Mouse (Mus musculus) B cell, adult 2 months (primary cell): ENCODE results near the gene Hyou1.
"Not testable (repeated sequence)": the region's sequence is repeated elsewhere in the genome, so short reads cannot be mapped to it uniquely, and the experiment has no call there.

Experiments used
- DNase-seq, 2 experiments: peaks; one replicate each; pipeline ENCODE4 v3.0.0; 2022

Gene Hyou1

DNA sequence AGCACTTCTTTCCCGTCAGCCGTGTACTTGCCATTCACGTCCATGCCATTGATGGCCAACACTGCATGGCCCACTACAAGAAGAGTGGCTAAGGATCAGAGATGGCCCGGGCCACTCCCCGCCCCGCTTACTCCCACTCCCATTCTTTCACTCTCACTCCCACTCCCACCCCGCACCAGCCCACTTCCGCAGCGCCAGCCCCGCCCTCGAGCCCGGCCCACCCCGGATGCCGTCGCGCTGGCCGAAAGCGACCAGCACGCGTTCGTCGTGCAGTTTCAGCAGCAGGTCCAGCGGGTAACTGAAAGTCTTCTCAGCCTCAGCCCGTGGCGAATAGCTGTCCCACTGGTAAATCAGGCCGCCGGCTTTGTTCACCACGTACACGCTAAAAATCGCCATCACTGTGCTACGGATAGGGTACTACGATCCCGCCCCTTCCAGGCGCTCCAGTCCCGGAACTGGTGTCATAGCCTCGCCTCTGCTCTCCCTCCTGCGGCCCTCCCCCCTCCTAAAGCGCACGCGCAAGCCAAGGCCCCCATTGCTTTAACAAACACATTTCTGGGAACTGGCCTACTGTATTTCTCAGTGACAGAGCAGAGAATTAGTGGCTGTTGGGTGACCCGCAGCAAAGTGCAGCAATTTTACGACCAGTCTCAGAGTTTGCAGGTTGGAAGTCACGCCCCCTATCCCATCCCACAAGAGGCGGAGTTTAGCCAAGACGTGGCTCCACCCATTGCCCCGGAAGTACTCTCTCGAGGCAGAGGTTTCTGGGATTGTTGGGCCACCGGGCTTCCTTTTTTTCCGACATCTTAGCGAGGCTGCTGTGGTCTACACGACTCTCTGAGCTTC is 27.8 kb downstream of the Hyou1 start, which contains the start of the genes Rps25 and Trappc4:
Gene Rps25, plus strand, starts transcription at position 234 of the 846 bp plus-strand sequence.
Gene Trappc4, minus strand, starts transcription at position 695 of the 846 bp plus-strand sequence.
- DNase-seq, result peak; percentile 95 to 96

DNA sequence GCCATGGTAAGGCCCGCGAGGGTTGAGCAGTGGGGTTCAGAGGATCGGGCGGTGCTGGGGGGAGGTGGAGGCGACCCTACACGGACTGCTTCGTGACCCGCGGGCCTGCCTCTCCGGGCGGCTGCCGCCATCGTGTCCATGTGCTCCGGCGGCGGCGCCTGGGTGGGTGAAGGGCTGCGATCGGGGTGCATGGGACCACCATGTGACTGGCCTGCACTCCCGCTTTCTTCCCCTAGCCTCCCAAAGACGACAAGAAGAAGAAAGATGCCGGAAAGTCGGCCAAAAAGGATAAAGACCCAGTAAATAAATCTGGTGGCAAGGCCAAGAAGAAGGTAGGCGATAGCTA is 28.4 kb downstream of the Hyou1 start:
- no peak for DNase-seq

DNA sequence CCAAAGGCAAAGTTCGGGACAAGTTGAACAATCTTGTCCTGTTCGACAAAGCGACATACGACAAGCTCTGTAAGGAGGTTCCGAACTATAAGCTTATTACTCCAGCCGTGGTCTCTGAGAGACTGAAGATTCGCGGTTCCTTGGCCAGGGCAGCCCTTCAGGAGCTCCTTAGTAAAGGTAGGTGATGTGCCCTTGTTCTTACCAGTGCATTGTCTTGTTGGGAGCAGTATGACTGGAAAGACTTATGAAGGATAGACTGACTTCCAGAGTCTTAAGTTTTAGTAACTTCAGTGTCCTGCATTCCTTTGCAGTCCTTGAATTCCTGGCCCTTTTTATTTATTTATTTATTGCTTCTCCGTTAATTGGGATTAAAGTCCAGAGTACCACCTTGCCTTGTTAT is 29.4 kb downstream of the Hyou1 start:
- DNase-seq, result not testable (repeated sequence)

GRCm38 (mm10) chr9:44410647-44411336 is 31.5 kb downstream of the Hyou1 start:
- no peak for DNase-seq

DNA sequence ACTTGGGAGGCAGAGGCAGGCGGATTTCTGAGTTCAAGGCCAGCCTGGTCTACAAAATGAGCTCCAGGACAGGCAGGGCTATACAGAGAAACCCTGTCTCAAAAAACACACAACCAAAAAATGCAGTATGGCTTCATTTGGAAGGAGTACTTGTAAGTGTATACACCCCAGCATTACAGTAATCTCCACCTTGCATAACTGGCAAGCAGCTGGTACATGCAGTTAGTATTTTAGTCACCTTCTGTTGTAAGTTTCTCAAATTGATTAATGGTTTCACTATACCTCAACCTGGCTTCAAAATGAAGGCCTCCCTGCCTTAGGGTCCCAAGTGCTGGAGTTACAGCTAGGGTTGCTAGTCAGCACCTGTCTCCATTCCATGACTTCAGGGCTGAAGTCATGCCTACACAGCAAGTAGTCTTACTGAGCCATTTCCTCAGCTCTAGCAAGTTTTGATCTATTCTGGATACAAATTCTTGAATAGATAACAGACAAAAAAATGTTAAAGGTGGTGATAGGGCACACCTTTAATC is 32.4 kb downstream of the Hyou1 start:
- DNase-seq, result no peak

- DNase-seq, result no peak
These were observed 33.0 kb downstream of the Hyou1 start for GRCm38 (mm10) chr9:44412306-44412705.

DNA sequence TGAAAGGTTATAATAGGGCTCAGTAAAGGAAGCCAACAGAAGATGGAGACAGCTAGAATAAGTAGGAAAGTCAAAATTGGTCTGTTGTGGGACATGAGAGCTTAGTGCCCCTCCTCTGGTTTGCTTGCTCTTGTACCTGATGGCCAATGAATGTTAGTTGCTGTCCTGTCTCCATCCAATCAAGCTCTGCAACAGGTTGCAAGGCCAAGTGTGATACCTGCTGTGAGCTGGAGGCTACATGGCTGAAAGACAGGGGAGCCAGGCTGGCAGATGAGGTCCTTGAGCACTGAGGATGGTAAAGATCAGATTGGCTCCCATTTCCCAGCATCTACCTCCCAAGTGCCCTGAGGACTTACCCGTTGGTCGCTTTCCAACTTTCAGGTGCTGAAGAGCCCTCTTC is 33.5 kb downstream of the Hyou1 start:
- DNase-seq, result no peak

DNA sequence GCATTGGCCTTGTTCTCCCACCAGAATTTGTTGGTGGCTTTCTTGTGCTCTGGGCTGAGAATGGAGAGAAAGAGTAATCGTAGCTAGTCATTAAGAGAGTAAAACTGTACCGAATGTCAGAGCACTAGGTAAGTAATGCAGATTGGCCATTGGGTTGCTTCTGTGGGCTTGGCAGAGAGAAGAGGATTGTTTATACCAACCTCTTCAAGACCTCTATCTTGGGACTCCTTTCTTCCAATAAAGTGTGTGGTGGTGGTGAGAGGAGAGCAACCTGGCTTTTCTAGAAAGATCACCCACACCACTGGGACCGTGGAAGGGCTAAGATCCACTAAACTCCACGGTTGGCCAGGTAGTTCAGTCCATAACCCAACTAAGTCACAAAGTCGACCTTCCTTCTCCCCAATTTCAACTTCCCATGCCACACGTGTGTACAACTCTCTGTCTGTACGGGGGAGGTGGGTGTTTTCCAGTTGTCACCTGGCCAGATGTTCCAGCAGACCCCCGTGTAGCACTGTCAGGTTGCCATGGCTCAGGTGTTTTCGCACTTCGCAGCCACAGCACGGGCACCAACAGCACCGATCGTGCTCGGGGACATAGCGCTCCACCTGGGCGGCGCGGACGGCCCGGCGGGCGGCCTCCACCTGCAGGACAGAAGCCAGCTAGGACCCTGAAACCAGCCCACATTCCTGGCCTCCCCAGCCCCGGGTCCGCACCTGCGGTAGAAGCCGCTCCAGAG is 38.0 kb downstream of the Hyou1 start:
- DNase-seq, result no peak

DNA sequence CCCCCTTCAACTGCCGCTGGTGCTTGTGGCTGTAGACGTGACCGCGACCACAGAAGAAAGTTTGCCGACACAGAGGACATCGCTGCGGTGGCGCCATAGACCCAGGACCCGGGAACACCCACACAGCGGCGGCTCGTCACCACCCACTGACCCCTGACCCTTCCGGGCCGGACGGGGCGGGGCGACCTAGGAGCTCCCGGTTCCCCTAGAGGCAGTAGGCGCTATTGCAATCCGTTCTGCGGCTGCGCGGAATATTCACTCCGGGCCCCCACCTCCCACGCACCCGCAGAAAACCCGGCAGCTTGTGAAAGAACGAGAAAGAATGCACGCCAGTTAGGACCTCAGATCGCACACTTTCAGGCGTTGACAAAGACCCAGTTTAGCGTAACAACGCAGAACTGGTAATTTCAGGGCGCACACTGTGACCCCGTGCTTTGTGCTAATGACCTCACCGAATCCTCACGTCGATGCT is 38.6 kb downstream of the Hyou1 start:
- peak; percentile 95 for DNase-seq

DNA sequence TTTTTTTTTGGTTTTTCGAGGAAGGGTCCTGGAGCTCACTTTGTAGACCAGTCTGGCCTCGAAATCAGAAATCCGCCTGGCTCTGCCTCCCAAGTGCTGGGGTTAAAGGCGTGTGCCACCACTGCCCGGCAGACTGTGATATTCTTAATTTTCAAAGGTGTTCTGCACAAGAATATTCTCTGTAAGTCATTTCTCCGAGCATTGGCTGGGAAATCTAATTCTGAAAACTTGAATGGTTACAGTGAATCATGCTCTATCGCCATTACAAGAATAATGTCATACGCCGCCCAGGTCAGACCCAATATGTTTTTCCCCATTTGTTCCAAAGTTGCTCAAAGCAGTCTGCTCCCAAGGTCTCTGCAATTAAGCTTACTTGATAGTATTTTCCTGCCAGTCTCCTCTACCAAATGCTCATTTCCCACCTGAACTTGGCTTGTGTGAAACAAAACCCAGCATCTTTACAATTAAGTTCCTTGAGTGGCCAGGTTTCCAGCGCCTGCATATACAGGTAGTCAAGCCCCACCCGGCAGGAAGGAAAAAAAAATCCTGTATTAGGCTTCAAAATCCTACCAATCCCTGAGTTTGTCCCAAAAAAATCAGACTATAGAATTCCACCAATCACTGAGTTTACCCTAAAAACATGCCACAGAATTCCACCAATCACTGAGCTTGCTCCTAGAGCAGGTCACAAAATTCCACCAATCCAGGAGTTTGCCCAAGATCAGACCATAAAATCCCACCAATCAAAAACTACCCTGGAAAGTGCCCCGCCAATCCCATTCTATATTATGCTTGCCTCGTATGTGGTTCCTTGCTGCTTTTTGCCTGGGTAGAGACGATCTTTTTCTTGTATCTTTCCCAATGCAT is 39.5 kb downstream of the Hyou1 start, which contains the start of gene Ccdc84:
Gene Ccdc84, minus strand, starts transcription at position 51 of the 867 bp plus-strand sequence.
- no peak for DNase-seq

GRCm38 (mm10) chr9:44419730-44420129 is 40.4 kb downstream of the Hyou1 start:
- not testable (repeated sequence) for DNase-seq

GRCm38 (mm10) chr9:44420280-44420898 is 41.1 kb downstream of the Hyou1 start:
- peak; percentile 22 to 26 for DNase-seq

DNA sequence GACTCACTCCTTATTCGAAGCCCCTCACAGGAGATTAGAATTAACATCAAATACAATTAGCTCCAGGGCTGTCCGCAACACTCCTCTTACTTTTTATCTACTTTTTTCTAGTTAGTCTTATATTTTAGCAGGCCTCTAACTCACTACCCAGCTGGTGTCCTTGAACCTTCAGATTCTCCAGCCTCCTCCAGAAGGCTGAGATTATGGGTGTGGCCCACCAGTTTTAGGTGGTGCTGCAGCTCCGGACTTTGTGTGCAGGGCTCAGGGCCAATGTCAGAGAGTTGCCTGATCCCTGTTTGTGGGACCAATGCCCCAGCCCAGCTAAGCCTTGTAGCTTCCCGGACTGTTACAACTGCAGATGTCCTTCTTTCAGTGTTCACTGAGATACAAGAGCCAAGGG is 44.3 kb downstream of the Hyou1 start:
- DNase-seq, result no peak

DNA sequence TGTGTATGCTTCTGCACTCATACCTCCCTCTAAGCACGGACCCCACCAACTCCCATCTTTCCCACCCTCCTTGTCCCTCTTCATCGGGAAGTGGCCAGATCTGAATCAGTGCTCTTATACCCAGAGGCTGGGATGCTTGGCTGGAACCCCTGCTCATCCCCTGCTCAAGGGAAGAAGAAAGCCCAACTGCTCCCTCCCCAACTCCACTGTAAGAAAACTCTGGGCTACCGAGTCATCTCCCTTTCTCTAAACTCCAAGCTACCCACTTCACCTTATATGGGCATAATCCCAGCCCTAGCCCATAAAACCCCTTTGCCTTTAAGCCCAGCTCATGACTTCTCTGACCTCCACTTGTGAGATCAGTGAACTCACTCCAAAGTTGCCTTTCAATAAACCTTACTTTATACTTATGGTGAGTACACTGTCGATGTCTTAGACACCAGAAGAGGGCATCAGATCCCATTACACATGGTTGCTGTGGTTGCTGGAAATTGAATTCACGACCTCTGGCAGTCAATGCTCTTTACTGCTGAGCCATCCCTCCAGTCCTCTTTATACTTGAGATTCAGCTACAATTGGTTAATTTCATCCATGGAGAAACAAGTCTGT is 53.4 kb downstream of the Hyou1 start:
- no peak for DNase-seq

DNA sequence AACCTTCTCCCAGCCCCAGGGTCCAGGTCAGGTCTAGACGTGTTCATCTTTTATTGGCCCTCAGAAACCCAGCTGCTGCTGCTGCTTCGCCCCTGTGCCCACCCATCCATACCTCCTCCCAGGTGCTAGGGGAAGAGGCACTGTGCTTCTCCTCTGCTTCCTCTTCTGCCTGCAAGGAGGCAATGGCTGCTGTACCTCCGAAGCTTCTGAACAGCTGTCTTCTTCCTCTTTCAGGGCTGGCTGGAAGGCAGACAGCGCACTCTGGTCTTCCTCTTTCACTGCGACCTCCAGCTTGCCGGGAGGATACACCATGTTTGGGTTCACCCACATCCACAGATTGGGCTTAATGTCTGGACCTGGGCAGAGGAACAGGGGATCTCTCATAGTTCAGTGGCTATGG is 56.5 kb downstream of the Hyou1 start:
- peak; percentile 66 to 67 for DNase-seq

DNA sequence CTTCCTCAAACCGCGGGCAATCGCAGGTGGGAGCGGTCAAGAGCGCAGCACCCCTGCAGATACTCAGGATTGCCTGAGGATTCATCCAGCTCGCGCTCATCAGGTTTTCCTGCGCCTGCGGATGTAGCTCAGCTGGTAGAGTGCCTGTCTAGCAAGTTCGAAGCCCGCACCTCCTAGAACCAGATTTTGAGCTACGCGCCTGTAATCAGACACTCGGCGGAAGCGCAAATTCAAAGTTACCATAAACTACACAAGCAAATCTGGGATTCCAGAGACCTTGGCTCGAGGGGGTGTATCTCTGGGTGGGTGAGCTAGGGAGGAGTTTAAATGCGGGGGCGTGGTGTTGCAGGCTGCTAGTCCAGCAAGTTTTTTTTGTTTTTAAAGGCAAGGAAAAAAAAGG is 61.7 kb downstream of the Hyou1 start, which contains the start of gene Foxr1:
Gene Foxr1, minus strand, starts transcription at position 176 of the 400 bp plus-strand sequence.
- DNase-seq, result no peak
